Mouse (Mus musculus): ENCODE data around the gene Msmb. TPM values are rescaled to one million over a fixed set of nuclear protein-coding genes. Genes with fewer than 3 reads are reported as not detected.
A peak's percentile ranks its signal among the peaks of the same experiment; 100 is the strongest.

Gene Msmb
- total and polyA plus RNA-seq, 3 experiments, result not detected

- peaks cover 64% of the 10 kb centered on the region for H3K79me2 ChIP-seq (ENCODE audit: control insufficient read depth, insufficient read depth, low read length, poor library complexity)
- TF ChIP-seq NELFE (IDR thresholded peaks at IDR 0.05; ENCODE audit: low read depth, low read length), result peak; percentile 67
- TF ChIP-seq GABPA (IDR thresholded peaks at IDR 0.05; ENCODE audit: low read depth, low read length), result no peak
- TF ChIP-seq MAX (IDR thresholded peaks at IDR 0.05; ENCODE audit: low read length), result peak; percentile 59
- peak; percentile 90 for TF ChIP-seq HCFC1 (IDR thresholded peaks at IDR 0.05; ENCODE audit: low read depth, low read length)
- no peak for TF ChIP-seq SMC3 (IDR thresholded peaks at IDR 0.05; ENCODE audit: low read depth, low read length)
- TF ChIP-seq CHD1 (IDR thresholded peaks at IDR 0.05; ENCODE audit: low read depth, low read length), result 0 out of 2 replicates have a peak, but pooled peaks have one; percentile 40
- 0 out of 2 replicates have a peak, but pooled peaks have one; percentile 55 for TF ChIP-seq POLR2AphosphoS2 (IDR thresholded peaks at IDR 0.05; ENCODE audit: low read length)
- peak; percentile 73; the same call in 1 of the 2 replicates for TF ChIP-seq KAT2A (conservative IDR thresholded peaks at IDR 0.05; ENCODE audit: low read depth, low read length)
- TF ChIP-seq JUND (IDR thresholded peaks at IDR 0.05; ENCODE audit: low read depth, low read length), result no peak
- peak; percentile 93 for TF ChIP-seq ELF1 (IDR thresholded peaks at IDR 0.05; ENCODE audit: low read depth, low read length)
- TF ChIP-seq SIN3A (IDR thresholded peaks at IDR 0.05; ENCODE audit: low read length), result peak; percentile 88
- peak; percentile 88 for TF ChIP-seq MXI1 (IDR thresholded peaks at IDR 0.05; ENCODE audit: low read depth, low read length)
- TF ChIP-seq E2F4 (IDR thresholded peaks at IDR 0.05; ENCODE audit: borderline replicate concordance, low read depth, low read length), result no peak
- TF ChIP-seq POLR2A (IDR thresholded peaks at IDR 0.05; ENCODE audit: control insufficient read depth in 1 of 2, insufficient read depth in 1 of 2, low read depth in 1 of 2, low read length in 2 of 2, poor library complexity in 1 of 2), result peak; percentile 67 to 79; a peak in 3 of 4 replicates
- TF ChIP-seq TBP (IDR thresholded peaks at IDR 0.05; ENCODE audit: low read depth, low read length), result peak; percentile 47; the same call in 1 of the 2 replicates
- H3K27me3 ChIP-seq (ENCODE audit: control insufficient read depth in 1 of 2, insufficient read depth in 2 of 2, low read length in 2 of 2), result no peaks in the 10 kb centered on the region
- H3K9me3 ChIP-seq (replicated peaks; ENCODE audit: insufficient read depth, low read length), result no peaks in the 10 kb centered on the region
- peak within 1 kb of the TSS; percentile 100 for H3K9ac ChIP-seq (ENCODE audit: control insufficient read depth, low read depth, low read length, poor library complexity, severe bottlenecking)
- DNase-seq (ENCODE audit: low read depth, low spot score), result peak; percentile 93
- peak within 1 kb of the TSS; percentile 87 for H3K27ac ChIP-seq (ENCODE audit: control insufficient read depth, low read depth, low read length)
- H3K4me1 ChIP-seq (ENCODE audit: control insufficient read depth in 1 of 2, insufficient read depth in 2 of 2, low read length in 2 of 2), result peaks cover 8 to 17% of the 10 kb centered on the region in 2 experiments
- H3K36me3 ChIP-seq (ENCODE audit: control insufficient read depth in 1 of 2, insufficient read depth in 2 of 2, low read length in 2 of 2), result peaks cover 22 to 41% of the 10 kb centered on the region in 2 experiments
- H3K4me3 ChIP-seq (ENCODE audit: control insufficient read depth in 1 of 2, insufficient read depth in 1 of 2, low read depth in 2 of 2, low read length in 2 of 2), result peak within 1 kb of the TSS; percentile 98 to 100
Measured at GRCm38 (mm10) chr14:32201791-32202451, 60.1 kb downstream of the Msmb start, which contains the start of the genes Timm23 and Parg. Gene Timm23, minus strand, starts transcription at chr14:32201898. Gene Parg, plus strand, starts transcription at chr14:32201949.

Other genes with a start within 250 kb of the Msmb start
- gene Galnt15, start 113.0 kb upstream of the Msmb start, total RNA-seq (2012; rRNA removed), result 0.04 TPM in 1 of 2 replicates, not detected in the other
- under 1 TPM in 1 of 2 experiments, not detected in 1; 0.15 TPM for gene Galnt15, start 113.0 kb upstream of the Msmb start, polyA plus RNA-seq (2012; ENCODE audit: insufficient read depth in 1 of 2, insufficient read length in 2 of 2, low read depth in 1 of 2, low replicate concordance in 2 of 2, missing spikeins in 1 of 2)
- 52.4 and 54.8 TPM in 2 replicates for gene Oxnad1, start 56.6 kb upstream of the Msmb start, total RNA-seq (2012; rRNA removed)
- 100 to 1,000 TPM in 1 of 2 experiments, 10 to 100 TPM in 1; 82.1 to 244 TPM for gene Oxnad1, start 56.6 kb upstream of the Msmb start, polyA plus RNA-seq (2012; ENCODE audit: insufficient read depth in 1 of 2, insufficient read length in 2 of 2, low read depth in 1 of 2, low replicate concordance in 2 of 2, missing spikeins in 1 of 2)
- 110 and 116 TPM in 2 replicates for gene Dph3, start 56.3 kb upstream of the Msmb start, total RNA-seq (2012; rRNA removed)
- 100 to 1,000 TPM; 103 to 108 TPM for gene Dph3, start 56.3 kb upstream of the Msmb start, polyA plus RNA-seq (2012; ENCODE audit: insufficient read depth in 1 of 2, insufficient read length in 2 of 2, low read depth in 1 of 2, low replicate concordance in 2 of 2, missing spikeins in 1 of 2)
- gene Ncoa4, start 17.8 kb downstream of the Msmb start, total RNA-seq (2012; rRNA removed), result 64.6 and 67.3 TPM in 2 replicates
- gene Ncoa4, start 17.8 kb downstream of the Msmb start, polyA plus RNA-seq (2012; ENCODE audit: insufficient read depth in 1 of 2, insufficient read length in 2 of 2, low read depth in 1 of 2, low replicate concordance in 2 of 2, missing spikeins in 1 of 2), result 10 to 100 TPM; 54.5 to 57.9 TPM
- gene Timm23, start 59.9 kb downstream of the Msmb start, total RNA-seq (2012; rRNA removed), result 417 and 425 TPM in 2 replicates
- 100 to 1,000 TPM in 1 of 2 experiments, not detected in 1; 431 TPM for gene Timm23, start 59.9 kb downstream of the Msmb start, polyA plus RNA-seq (2012; ENCODE audit: insufficient read depth in 1 of 2, insufficient read length in 2 of 2, low read depth in 1 of 2, low replicate concordance in 2 of 2, missing spikeins in 1 of 2)
- gene Parg, start 59.9 kb downstream of the Msmb start, total RNA-seq (2012; rRNA removed), result 43.0 and 43.8 TPM in 2 replicates
- gene Parg, start 59.9 kb downstream of the Msmb start, polyA plus RNA-seq (2012; ENCODE audit: insufficient read depth in 1 of 2, insufficient read length in 2 of 2, low read depth in 1 of 2, low replicate concordance in 2 of 2, missing spikeins in 1 of 2), result 10 to 100 TPM in 1 of 2 experiments, not detected in 1; 32.6 TPM
- 7.3 and 9.4 TPM in 2 replicates for gene Ogdhl, start 180.0 kb downstream of the Msmb start, total RNA-seq (2012; rRNA removed)
- 10 to 100 TPM in 1 of 2 experiments, not detected in 1; 12.6 TPM for gene Ogdhl, start 180.0 kb downstream of the Msmb start, polyA plus RNA-seq (2012; ENCODE audit: insufficient read depth in 1 of 2, insufficient read length in 2 of 2, low read depth in 1 of 2, low replicate concordance in 2 of 2, missing spikeins in 1 of 2)
- not detected in 2 replicates for gene 1700024G13Rik, start 246.4 kb downstream of the Msmb start, total RNA-seq (2012; rRNA removed)
- gene 1700024G13Rik, start 246.4 kb downstream of the Msmb start, polyA plus RNA-seq (2012; ENCODE audit: insufficient read depth in 1 of 2, insufficient read length in 2 of 2, low read depth in 1 of 2, low replicate concordance in 2 of 2, missing spikeins in 1 of 2), result not detected